Mouse (Mus musculus): ENCODE data around the gene Ncoa7. TPM values are rescaled to one million over a fixed set of nuclear protein-coding genes. Genes with fewer than 3 reads are reported as not detected.

Ncoa7 gene
- polyA plus RNA-seq, 1 experiment from 2014 or later = 8.7 TPM

- Histone ChIP-seq H3K4me2 (no peak overlapping the region), H3K36me3 (0 out of 2 replicates have a peak, but pooled peaks cover 3% of the 10 kb centered on the region), H3K4me3 (no peak overlapping the region), H3K4me1 (replicated peaks) (no peaks in the 10 kb centered on the region), H3K27me3 (replicated peaks) (no peaks in the 10 kb centered on the region), H3K9ac (no peak overlapping the region), H3K9me3 (replicated peaks) (no peaks in the 10 kb centered on the region), H3K27ac (ENCODE audit: poor library complexity, severe bottlenecking) (no peak overlapping the region)
- WGBS = 91% methylated on average over 3 of the region's 3 CpGs
- no peak for ATAC-seq (ENCODE audit: insufficient number of reproducible peaks, low FRiP score)
Measured at GRCm38 (mm10) chr10:30738403-30738802, 64.7 kb downstream of the Ncoa7 start.

DNA sequence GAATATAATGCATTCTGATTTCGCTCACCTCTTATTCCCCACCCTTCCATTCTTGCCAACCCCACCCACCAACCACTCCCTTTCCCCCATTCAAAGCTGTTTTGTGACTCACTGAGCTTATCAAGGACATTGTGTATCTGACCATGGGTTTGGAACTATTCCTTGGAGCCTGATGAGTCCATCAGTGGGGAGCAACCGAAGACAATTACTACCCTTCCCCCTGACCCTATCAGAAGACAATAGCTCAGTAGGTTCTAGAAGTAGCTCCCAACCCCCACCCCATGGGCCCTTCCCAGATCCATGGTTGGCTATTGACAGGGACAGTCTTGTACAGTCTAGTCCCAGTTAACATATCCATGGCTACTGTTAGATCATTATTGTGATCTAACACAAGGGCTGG lies 65.8 kb downstream of the Ncoa7 start:
- no peak for ATAC-seq (ENCODE audit: insufficient number of reproducible peaks, low FRiP score)
- 85% methylated on average over 2 of the region's 2 CpGs for WGBS

DNA sequence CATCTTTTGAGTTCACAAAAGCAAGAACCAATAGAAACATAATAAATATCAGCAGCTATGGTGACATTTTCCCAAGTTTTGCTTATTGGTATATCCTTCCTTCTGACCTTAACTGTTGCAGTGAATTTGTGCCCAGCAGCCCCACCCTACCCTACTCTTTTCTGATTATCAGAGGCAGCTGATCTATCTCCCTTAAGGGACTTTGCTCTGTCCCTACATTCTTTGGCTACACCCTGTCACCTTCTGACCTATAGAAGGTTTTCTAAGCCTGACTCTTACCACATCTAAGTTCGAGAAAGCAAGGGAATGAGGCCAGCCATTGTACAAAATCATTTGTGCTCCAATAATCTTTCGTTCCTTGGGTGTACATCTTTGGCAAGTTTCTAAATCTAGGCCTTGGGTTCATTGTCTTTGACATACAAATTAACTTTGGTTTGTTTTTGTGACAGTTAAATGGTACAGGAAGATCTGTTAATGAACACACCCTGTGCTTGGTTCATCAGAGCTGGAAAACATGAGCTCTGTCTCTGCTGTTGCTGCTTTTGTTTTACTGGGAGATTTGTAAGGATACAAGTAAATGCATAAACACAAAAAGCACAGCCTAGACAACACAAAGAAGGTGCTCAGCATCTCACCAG lies 69.9 kb downstream of the Ncoa7 start:
- peaks cover 6% of the 10 kb centered on the region for H3K4me1 ChIP-seq (replicated peaks)
- ATAC-seq (ENCODE audit: insufficient number of reproducible peaks, low FRiP score) = no peak
- no peaks in the 10 kb centered on the region for H3K36me3 ChIP-seq
- 83% methylated on average over 2 of the region's 2 CpGs for WGBS
- no peak overlapping the region for H3K4me3 ChIP-seq
- H3K9ac ChIP-seq = no peak overlapping the region
- H3K4me2 ChIP-seq = no peak overlapping the region
- no peaks in the 10 kb centered on the region for H3K27me3 ChIP-seq (replicated peaks)
- no peaks in the 10 kb centered on the region for H3K9me3 ChIP-seq (replicated peaks)
- H3K27ac ChIP-seq (ENCODE audit: poor library complexity, severe bottlenecking) = no peak overlapping the region

More for the DNA sequence above, 65.8 kb downstream of the Ncoa7 start:
- no peaks in the 10 kb centered on the region for H3K4me1 ChIP-seq (replicated peaks)
- no peaks in the 10 kb centered on the region for H3K27me3 ChIP-seq (replicated peaks)
- no peaks in the 10 kb centered on the region for H3K9me3 ChIP-seq (replicated peaks)
- no peak overlapping the region for H3K9ac ChIP-seq
- H3K27ac ChIP-seq (ENCODE audit: poor library complexity, severe bottlenecking) = no peak overlapping the region
- H3K36me3 ChIP-seq = 0 out of 2 replicates have a peak, but pooled peaks cover 3% of the 10 kb centered on the region
- H3K4me2 ChIP-seq = no peak overlapping the region
- H3K4me3 ChIP-seq = no peak overlapping the region

- H3K27ac ChIP-seq (ENCODE audit: poor library complexity, severe bottlenecking) = no peak overlapping the region
- no peak for ATAC-seq (ENCODE audit: insufficient number of reproducible peaks, low FRiP score)
Measured at GRCm38 (mm10) chr10:30731321-30731914, 71.7 kb downstream of the Ncoa7 start.

GRCm38 (mm10) chr10:30730791-30731190 lies 72.3 kb downstream of the Ncoa7 start:
- 82% methylated on average over 1 of the region's 1 CpGs for WGBS
- Histone ChIP-seq H3K4me2 (no peak overlapping the region), H3K9ac (no peak overlapping the region), H3K4me1 (replicated peaks) (peaks cover 6% of the 10 kb centered on the region), H3K9me3 (replicated peaks) (no peaks in the 10 kb centered on the region), H3K27ac (ENCODE audit: poor library complexity, severe bottlenecking) (no peak overlapping the region), H3K4me3 (no peak overlapping the region), H3K36me3 (no peaks in the 10 kb centered on the region), H3K27me3 (replicated peaks) (no peaks in the 10 kb centered on the region)
- no peak for ATAC-seq (ENCODE audit: insufficient number of reproducible peaks, low FRiP score)

More at GRCm38 (mm10) chr10:30731321-30731914, 71.7 kb downstream of the Ncoa7 start:
- Histone ChIP-seq H3K36me3 (no peaks in the 10 kb centered on the region), H3K4me2 (no peak overlapping the region), H3K9me3 (replicated peaks) (no peaks in the 10 kb centered on the region), H3K27me3 (replicated peaks) (no peaks in the 10 kb centered on the region), H3K4me1 (replicated peaks) (peaks cover 6% of the 10 kb centered on the region), H3K4me3 (no peak overlapping the region), H3K9ac (no peak overlapping the region)
- WGBS = 62% methylated on average over 3 of the region's 3 CpGs

DNA sequence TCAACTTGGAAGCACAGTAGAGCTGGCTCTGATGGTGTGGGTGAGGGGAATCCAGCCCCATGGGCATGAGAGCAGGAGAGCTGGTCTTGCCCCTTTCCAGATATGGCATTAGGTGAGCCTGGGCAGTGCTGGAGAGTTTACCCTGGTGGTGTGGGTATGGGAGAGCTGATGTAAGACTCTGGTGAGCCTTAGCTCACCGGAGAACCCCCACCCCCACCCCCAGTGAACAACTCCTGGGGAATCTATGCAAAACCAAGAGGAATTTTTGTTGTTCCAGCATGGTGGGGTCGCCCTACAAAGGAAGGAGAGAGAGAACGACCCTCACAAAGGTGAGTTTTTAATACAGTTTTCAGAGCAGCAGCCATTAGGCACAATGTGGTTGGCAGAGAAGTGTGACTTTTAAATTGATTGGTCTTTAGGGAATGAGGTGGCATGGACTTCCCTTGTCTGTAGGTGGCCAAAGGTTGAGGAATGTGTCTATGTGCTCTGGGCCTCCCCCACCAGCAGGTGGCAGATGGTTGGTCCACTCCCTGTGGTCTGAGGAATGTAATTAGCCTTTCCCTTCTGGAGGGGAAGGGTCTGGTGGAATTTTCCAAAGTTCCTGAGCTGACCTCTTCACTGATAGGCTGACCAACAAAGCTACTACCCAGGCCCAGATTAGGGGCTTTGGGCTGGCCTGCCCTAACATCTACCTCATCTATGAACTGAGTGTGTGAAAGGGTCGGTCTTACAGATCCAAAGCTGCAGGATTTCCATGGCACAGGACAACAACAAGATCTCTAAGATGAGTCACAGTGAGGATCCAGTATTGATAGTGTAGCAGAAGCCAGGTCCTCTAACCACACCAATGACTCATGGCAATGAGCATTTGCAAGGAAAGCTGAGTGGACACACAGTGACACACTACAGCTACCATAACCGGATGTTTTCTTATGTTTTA lies 73.7 kb downstream of the Ncoa7 start:
- WGBS = 87% methylated on average over 5 of the region's 5 CpGs
- Histone ChIP-seq H3K4me1 (replicated peaks) (peaks cover 6% of the 10 kb centered on the region), H3K36me3 (no peaks in the 10 kb centered on the region), H3K27me3 (replicated peaks) (no peaks in the 10 kb centered on the region), H3K4me2 (no peak overlapping the region), H3K9me3 (replicated peaks) (no peaks in the 10 kb centered on the region), H3K9ac (no peak overlapping the region), H3K4me3 (no peak overlapping the region), H3K27ac (ENCODE audit: poor library complexity, severe bottlenecking) (no peak overlapping the region)
- ATAC-seq (ENCODE audit: insufficient number of reproducible peaks, low FRiP score) = no peak

GRCm38 (mm10) chr10:30723014-30723413 lies 80.1 kb downstream of the Ncoa7 start:
- no peaks in the 10 kb centered on the region for H3K4me1 ChIP-seq (replicated peaks)
- no peak overlapping the region for H3K27ac ChIP-seq (ENCODE audit: poor library complexity, severe bottlenecking)
- H3K9me3 ChIP-seq (replicated peaks) = no peaks in the 10 kb centered on the region
- WGBS = 100% methylated on average over 1 of the region's 1 CpGs
- no peak overlapping the region for H3K4me3 ChIP-seq
- peaks cover 14% of the 10 kb centered on the region for H3K36me3 ChIP-seq
- no peaks in the 10 kb centered on the region for H3K27me3 ChIP-seq (replicated peaks)
- ATAC-seq (ENCODE audit: insufficient number of reproducible peaks, low FRiP score) = no peak
- H3K9ac ChIP-seq = no peak overlapping the region
- H3K4me2 ChIP-seq = no peak overlapping the region

DNA sequence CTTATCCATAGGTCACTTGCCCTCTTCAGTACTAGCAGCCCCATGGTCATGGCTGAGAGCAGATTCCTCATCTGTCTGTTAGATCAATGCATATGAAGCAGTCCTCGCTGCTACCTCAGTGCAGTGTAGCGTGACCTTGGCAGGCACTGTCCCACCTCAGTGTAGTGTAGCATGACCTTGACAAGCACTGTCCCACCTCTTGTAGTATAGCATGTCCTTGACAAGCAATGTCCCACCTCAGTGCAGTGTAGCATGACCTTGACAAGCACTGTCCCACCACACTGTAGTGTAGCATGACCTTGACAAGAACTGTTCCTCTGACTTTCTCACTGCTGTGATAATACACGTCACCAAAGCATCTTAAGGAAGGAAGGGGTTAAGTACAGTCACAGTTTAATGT lies 82.6 kb downstream of the Ncoa7 start:
- ATAC-seq (ENCODE audit: insufficient number of reproducible peaks, low FRiP score) = peak; percentile 40; the same call in 1 of the 2 replicates
- H3K9ac ChIP-seq = no peak overlapping the region
- H3K4me3 ChIP-seq = no peak overlapping the region
- H3K27me3 ChIP-seq (replicated peaks) = no peaks in the 10 kb centered on the region
- no peaks in the 10 kb centered on the region for H3K9me3 ChIP-seq (replicated peaks)
- 85% methylated on average over 3 of the region's 3 CpGs for WGBS
- peaks cover 14% of the 10 kb centered on the region for H3K36me3 ChIP-seq
- H3K27ac ChIP-seq (ENCODE audit: poor library complexity, severe bottlenecking) = no peak overlapping the region
- no peaks in the 10 kb centered on the region for H3K4me1 ChIP-seq (replicated peaks)
- no peak overlapping the region for H3K4me2 ChIP-seq

GRCm38 (mm10) chr10:30719947-30720346 lies 83.2 kb downstream of the Ncoa7 start:
- no peak overlapping the region for H3K27ac ChIP-seq (ENCODE audit: poor library complexity, severe bottlenecking)
- H3K4me1 ChIP-seq (replicated peaks) = no peaks in the 10 kb centered on the region
- H3K4me2 ChIP-seq = no peak overlapping the region
- no peak overlapping the region for H3K9ac ChIP-seq
- H3K36me3 ChIP-seq = peaks cover 14% of the 10 kb centered on the region
- H3K9me3 ChIP-seq (replicated peaks) = no peaks in the 10 kb centered on the region
- H3K4me3 ChIP-seq = no peak overlapping the region
- H3K27me3 ChIP-seq (replicated peaks) = no peaks in the 10 kb centered on the region
- WGBS = 67% methylated on average over 1 of the region's 1 CpGs
- 0 out of 2 replicates have a peak, but pooled peaks have one; percentile 53 for ATAC-seq (ENCODE audit: insufficient number of reproducible peaks, low FRiP score)

- Histone ChIP-seq H3K27ac (ENCODE audit: poor library complexity, severe bottlenecking) (no peak overlapping the region), H3K27me3 (replicated peaks) (no peaks in the 10 kb centered on the region), H3K4me3 (no peak overlapping the region), H3K4me1 (replicated peaks) (no peaks in the 10 kb centered on the region), H3K9ac (no peak overlapping the region), H3K36me3 (peaks cover 14% of the 10 kb centered on the region), H3K4me2 (no peak overlapping the region), H3K9me3 (replicated peaks) (no peaks in the 10 kb centered on the region)
- peak; percentile 77 for ATAC-seq (ENCODE audit: insufficient number of reproducible peaks, low FRiP score)
- WGBS = 24% methylated on average over 4 of the region's 4 CpGs
Measured at GRCm38 (mm10) chr10:30718703-30719340, 84.3 kb downstream of the Ncoa7 start.

- no peaks in the 10 kb centered on the region for H3K4me1 ChIP-seq (replicated peaks)
- no peaks in the 10 kb centered on the region for H3K9me3 ChIP-seq (replicated peaks)
- no peak overlapping the region for H3K27ac ChIP-seq (ENCODE audit: poor library complexity, severe bottlenecking)
- no peak for ATAC-seq (ENCODE audit: insufficient number of reproducible peaks, low FRiP score)
- H3K4me3 ChIP-seq = no peak overlapping the region
- H3K36me3 ChIP-seq = peaks cover 10% of the 10 kb centered on the region
- no peak overlapping the region for H3K9ac ChIP-seq
- no peaks in the 10 kb centered on the region for H3K27me3 ChIP-seq (replicated peaks)
- no peak overlapping the region for H3K4me2 ChIP-seq
Measured at GRCm38 (mm10) chr10:30716171-30716570, 87.0 kb downstream of the Ncoa7 start.
